Mouse (Mus musculus) MEL (cell line): Measurements from ENCODE around the gene Whamm. TPM values are rescaled to one million over a fixed set of nuclear protein-coding genes. Genes with fewer than 3 reads are reported as not detected.

Experiments
- DNase-seq: peaks from one replicate; pipeline ENCODE4 v3.0.0; 2011; ENCODE audit warnings: low read depth, low spot score
- H3K27ac ChIP-seq: 2 replicates; pipeline ENCODE4 v1.5.1; 2012; ENCODE audit warnings: low read depth, mild to moderate bottlenecking, control low read depth, low read length, moderate library complexity; ENCODE audit not compliant: control insufficient read depth
- H3K27me3 ChIP-seq, 2 experiments: fragments of 150-350 bp in 1 of 2; sonication (generic) in 1 of 2; 2 replicates each; pipeline ENCODE4 v1.6.1; 2012; ENCODE audit warnings: low read length in 2 of 2, mild to moderate bottlenecking in 2 of 2, improper control_type of control experiment in 1 of 2, moderate library complexity in 1 of 2; ENCODE audit not compliant: insufficient read depth in 2 of 2, control insufficient read depth in 1 of 2
- H3K36me3 ChIP-seq, 2 experiments: 2 replicates each; pipeline ENCODE4 v1.6.1; 2012 to 2014; ENCODE audit warnings: low read length in 2 of 2, improper control_type of control experiment in 1 of 2, inconsistent platforms in 1 of 2, mild to moderate bottlenecking in 1 of 2; ENCODE audit not compliant: insufficient read depth in 2 of 2, control insufficient read depth in 1 of 2
- H3K4me1 ChIP-seq, 2 experiments: fragments of 150-350 bp in 1 of 2; sonication (generic) in 1 of 2; 2 replicates each; pipeline ENCODE4 v1.6.1; 2012; ENCODE audit warnings: low read length in 2 of 2, improper control_type of control experiment in 1 of 2, mild to moderate bottlenecking in 1 of 2; ENCODE audit not compliant: insufficient read depth in 2 of 2, control insufficient read depth in 1 of 2
- H3K4me3 ChIP-seq, 2 experiments: fragments of 150-350 bp in 1 of 2; sonication (generic) in 1 of 2; 2 replicates each; pipeline ENCODE4 v1.5.1; 2012; ENCODE audit warnings: low read depth in 2 of 2, low read length in 2 of 2, mild to moderate bottlenecking in 2 of 2, moderate library complexity in 2 of 2, control low read depth in 1 of 2, improper control_type of control experiment in 1 of 2; ENCODE audit not compliant: control insufficient read depth in 1 of 2, insufficient read depth in 1 of 2
- H3K79me2 ChIP-seq: 2 replicates; pipeline ENCODE4 v1.6.1; 2012; ENCODE audit warnings: mild to moderate bottlenecking, low read length, moderate library complexity; ENCODE audit not compliant: control insufficient read depth, poor library complexity, insufficient read depth
- H3K9ac ChIP-seq: 2 replicates; pipeline ENCODE4 v1.6.1; 2012; ENCODE audit warnings: low read depth, mild to moderate bottlenecking, control low read depth, low read length, moderate library complexity; ENCODE audit not compliant: control insufficient read depth, poor library complexity, severe bottlenecking
- H3K9me3 ChIP-seq: fragments of 150-350 bp; sonication (generic); replicated peaks from 2 replicates; pipeline ENCODE4 v1.6.1; 2012; ENCODE audit warnings: mild to moderate bottlenecking, low read length, improper control_type of control experiment, moderate library complexity; ENCODE audit not compliant: insufficient read depth
- CHD1 ChIP-seq: IDR thresholded peaks from 2 replicates; pipeline ENCODE4 v1.6.1; 2012; ENCODE audit warnings: low read depth, mild to moderate bottlenecking, inconsistent platforms, low read length, improper control_type of control experiment
- GABPA ChIP-seq: IDR thresholded peaks from 2 replicates; pipeline ENCODE4 v1.6.1; 2012; ENCODE audit warnings: low read depth, mild to moderate bottlenecking, inconsistent platforms, low read length, improper control_type of control experiment, moderate library complexity
- HCFC1 ChIP-seq: IDR thresholded peaks from 2 replicates; pipeline ENCODE4 v1.6.1; 2012; ENCODE audit warnings: low read depth, mild to moderate bottlenecking, inconsistent platforms, low read length, improper control_type of control experiment, moderate library complexity
- KAT2A ChIP-seq: conservative IDR thresholded peaks from 2 replicates; pipeline ENCODE4 v1.6.1; 2012; ENCODE audit warnings: low read depth, low read length, improper control_type of control experiment, inconsistent platforms
- MAFK ChIP-seq: IDR thresholded peaks from 2 replicates; pipeline ENCODE4 v1.6.1; 2011; ENCODE audit warnings: low read depth, mild to moderate bottlenecking, low read length, improper control_type of control experiment, borderline replicate concordance
- MAX ChIP-seq: IDR thresholded peaks from 2 replicates; pipeline ENCODE4 v1.6.1; 2011; ENCODE audit warnings: low read length, improper control_type of control experiment
- MAZ ChIP-seq: IDR thresholded peaks from 2 replicates; pipeline ENCODE4 v1.6.1; 2012; ENCODE audit warnings: low read depth, mild to moderate bottlenecking, inconsistent platforms, low read length, improper control_type of control experiment
- MEF2A ChIP-seq: IDR thresholded peaks from 2 replicates; pipeline ENCODE4 v1.6.1; 2014; ENCODE audit warnings: low read depth, mild to moderate bottlenecking, inconsistent platforms, low read length, improper control_type of control experiment; ENCODE audit not compliant: poor library complexity, insufficient replicate concordance, severe bottlenecking; ENCODE audit errors: extremely low read depth
- MXI1 ChIP-seq: IDR thresholded peaks from 2 replicates; pipeline ENCODE4 v1.6.1; 2011; ENCODE audit warnings: mild to moderate bottlenecking, low read depth, low read length, improper control_type of control experiment
- MYB ChIP-seq: IDR thresholded peaks from 2 replicates; pipeline ENCODE4 v1.6.1; 2011; ENCODE audit warnings: mild to moderate bottlenecking, low read depth, low read length, improper control_type of control experiment
- NELFE ChIP-seq: IDR thresholded peaks from 2 replicates; pipeline ENCODE4 v1.6.1; 2011; ENCODE audit warnings: low read depth, low read length, improper control_type of control experiment
- POLR2AphosphoS5 ChIP-seq: IDR thresholded peaks from 2 replicates; pipeline ENCODE4 v1.6.1; 2012; ENCODE audit warnings: low read depth, borderline replicate concordance, mild to moderate bottlenecking, inconsistent platforms, low read length, moderate library complexity, mixed read lengths
- SIN3A ChIP-seq: IDR thresholded peaks from 2 replicates; pipeline ENCODE4 v1.6.1; 2012; ENCODE audit warnings: low read length, improper control_type of control experiment, inconsistent platforms
- USF2 ChIP-seq, 2 experiments: IDR thresholded peaks; 2 replicates each; pipeline ENCODE4 v1.6.1; 2011 to 2012; ENCODE audit warnings: improper control_type of control experiment in 2 of 2, low read length in 2 of 2, borderline replicate concordance in 1 of 2, inconsistent platforms in 1 of 2, low read depth in 1 of 2, mild to moderate bottlenecking in 1 of 2; ENCODE audit not compliant: insufficient read depth in 1 of 2
- ZC3H11A ChIP-seq: IDR thresholded peaks from 2 replicates; pipeline ENCODE4 v1.6.1; 2012; ENCODE audit warnings: low read depth, mild to moderate bottlenecking, inconsistent platforms, low read length, improper control_type of control experiment
- ZMIZ1 ChIP-seq: IDR thresholded peaks from 2 replicates; pipeline ENCODE4 v1.6.1; 2012; ENCODE audit warnings: low read depth, mild to moderate bottlenecking, inconsistent platforms, low read length, improper control_type of control experiment, moderate library complexity
- ZNF384 ChIP-seq: IDR thresholded peaks from 2 replicates; pipeline ENCODE4 v1.6.1; 2012; ENCODE audit warnings: low read depth, mild to moderate bottlenecking, inconsistent platforms, low read length, improper control_type of control experiment
- polyA plus RNA-seq, 2 experiments: library from polyadenylated mRNA; stranded (reverse) in 1 of 2; unstranded in 1 of 2; fragments of >175 nt in 1 of 2; fragments of >200 nt in 1 of 2; gene quantifications; 2 replicates each; pipeline versions ENCODE4 v1.2.1 to v1.2.4; 2012; ENCODE audit warnings: low replicate concordance in 2 of 2, low read depth in 1 of 2; ENCODE audit not compliant: insufficient read length in 2 of 2, insufficient read depth in 1 of 2, missing spikeins in 1 of 2
- total RNA-seq: library from RNA; depleted of rRNA; stranded (reverse); fragments of 300-350 nt; gene quantifications from 2 replicates; pipeline ENCODE4 v1.2.3, GENCODE M21; 2012

Gene Whamm
- total and polyA plus RNA-seq, 3 experiments, result 9.4 to 22.9 TPM; not detected in 1

DNA sequence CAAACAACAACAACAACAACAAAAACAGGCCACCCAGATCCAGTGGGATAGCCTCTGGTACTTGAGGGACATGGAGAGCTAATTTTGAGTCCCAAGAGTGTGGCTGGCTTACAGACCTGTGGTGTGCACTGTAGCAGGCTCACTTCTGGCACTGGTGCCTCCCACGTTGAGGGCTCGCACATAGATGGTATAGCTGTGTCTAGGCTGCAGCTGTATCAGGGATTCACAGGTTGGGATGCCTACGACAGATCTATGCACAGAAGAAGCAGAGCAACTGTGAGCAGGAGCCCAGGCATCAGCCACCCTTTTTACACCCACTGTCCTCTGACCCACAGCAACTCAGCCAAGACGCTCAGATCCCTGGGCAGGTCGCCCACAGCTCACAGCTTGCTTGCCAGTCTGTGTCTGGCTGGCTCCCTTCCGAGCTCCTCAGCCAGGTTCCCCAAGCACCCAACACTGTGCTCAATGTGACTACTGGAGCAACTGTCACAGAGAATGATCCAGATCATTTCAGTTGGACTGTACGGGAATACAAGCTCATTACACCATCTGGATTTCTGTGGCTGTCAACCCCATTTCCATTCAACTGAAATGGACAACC, 29.0 kb upstream of the Whamm start:
- H3K9ac ChIP-seq, result no peak overlapping the region
- no peaks in the 10 kb centered on the region for H3K79me2 ChIP-seq
- no peak for DNase-seq
- no peak overlapping the region for H3K27ac ChIP-seq
- TF ChIP-seq MXI1 (no peak), USF2 (IDR thresholded peaks at IDR 0.05; ENCODE audit: borderline replicate concordance in 1 of 2, insufficient read depth in 1 of 2, low read depth in 1 of 2, low read length in 2 of 2) (no peak), MEF2A (no peak), KAT2A (no peak)
- H3K27me3 ChIP-seq, result peaks cover 0 to 4% of the 10 kb centered on the region in 2 experiments; a peak in 1 of 4 replicates
- no peaks in the 10 kb centered on the region for H3K4me1 ChIP-seq
- H3K36me3 ChIP-seq, result no peaks in the 10 kb centered on the region
- no peak overlapping the region for H3K4me3 ChIP-seq
- H3K9me3 ChIP-seq, result no peaks in the 10 kb centered on the region

- H3K36me3 ChIP-seq, result no peaks in the 10 kb centered on the region
- no peak overlapping the region for H3K27ac ChIP-seq
- H3K4me3 ChIP-seq, result no peak overlapping the region
- peaks cover 0 to 4% of the 10 kb centered on the region in 2 experiments; a peak in 1 of 4 replicates for H3K27me3 ChIP-seq
- no peak overlapping the region for H3K9ac ChIP-seq
- DNase-seq, result no peak
- H3K9me3 ChIP-seq, result no peaks in the 10 kb centered on the region
- H3K79me2 ChIP-seq, result no peaks in the 10 kb centered on the region
- H3K4me1 ChIP-seq, result no peaks in the 10 kb centered on the region
- TF ChIP-seq MYB, result no peak
- TF ChIP-seq SIN3A, result no peak
- TF ChIP-seq CHD1, result no peak
- no peak for TF ChIP-seq GABPA
- no peak for TF ChIP-seq ZC3H11A
- no peak for TF ChIP-seq ZNF384
- no peak for TF ChIP-seq NELFE
- TF ChIP-seq MEF2A, result no peak
- no peak for TF ChIP-seq MAZ
- TF ChIP-seq POLR2AphosphoS5, result no peak
- no peak for TF ChIP-seq HCFC1
- no peak for TF ChIP-seq MAFK
- TF ChIP-seq MAX, result no peak
- no peak for TF ChIP-seq ZMIZ1
- TF ChIP-seq, all 39 proteins: peak for 0
These were observed 28.1 kb upstream of the Whamm start for GRCm38 (mm10) chr7:81542934-81543333.
